Mouse (Mus musculus) embryonic facial prominence, embryonic 12.5 days (tissue): ENCODE data around the gene Cd2ap. TPM values are rescaled to one million over a fixed set of nuclear protein-coding genes. Genes with fewer than 3 reads are reported as not detected.
A peak's percentile ranks its signal among the peaks of the same experiment; 100 is the strongest.

Source experiments
- ATAC-seq: fragments of 200-750 bp; cut with Nextera tagmentation; 2 replicates; pipeline ENCODE4 v1.8.0; 2017; ENCODE audit not compliant: insufficient number of reproducible peaks, insufficient read depth, low FRiP score, low TSS enrichment
- H3K27ac ChIP-seq: fragments of 300-500 bp; sonication (generic); 2 replicates; pipeline ENCODE4 v1.5.1; 2016; ENCODE audit warnings: mild to moderate bottlenecking
- H3K27me3 ChIP-seq: fragments of 300-500 bp; sonication (generic); 2 replicates; pipeline ENCODE4 v1.6.1; 2016; ENCODE audit warnings: mild to moderate bottlenecking, moderate library complexity
- H3K36me3 ChIP-seq: fragments of 300-500 bp; sonication (generic); 2 replicates; pipeline ENCODE4 v1.6.1; 2016; ENCODE audit warnings: mild to moderate bottlenecking
- H3K4me1 ChIP-seq: fragments of 300-500 bp; sonication (generic); 2 replicates; pipeline ENCODE4 v1.6.1; 2016
- H3K4me2 ChIP-seq: fragments of 300-500 bp; sonication (generic); replicated peaks from 2 replicates; pipeline ENCODE4 v1.6.1; 2016; ENCODE audit warnings: mild to moderate bottlenecking, moderate library complexity
- H3K4me3 ChIP-seq: fragments of 300-500 bp; sonication (generic); 2 replicates; pipeline ENCODE4 v1.5.1; 2016; ENCODE audit warnings: mild to moderate bottlenecking
- H3K9ac ChIP-seq: fragments of 300-500 bp; sonication (generic); 2 replicates; pipeline ENCODE4 v1.6.1; 2016; ENCODE audit warnings: mild to moderate bottlenecking, moderate library complexity
- H3K9me3 ChIP-seq: fragments of 300-500 bp; sonication (generic); 2 replicates; pipeline ENCODE4 v1.6.1; 2016; ENCODE audit warnings: mild to moderate bottlenecking, moderate library complexity
- WGBS: fragments of 180-500 bp; shearing (Covaris S2); methylation state at CpG from one replicate; pipeline ENCODE4 v1.1.7; 2016; 5-methylcytosine and 5-hydroxymethylcytosine counted together
- polyA plus RNA-seq: library from polyadenylated mRNA; unstranded; fragments of >200 nt; fragmentation: Nextera tagmentation; extraction: Ambion mirVana; gene quantifications from 2 replicates; pipeline ENCODE4 v1.2.1, GENCODE M21; 2016

Cd2ap gene
- polyA plus RNA-seq, 1 experiment from 2014 or later = 22.4 TPM

- Histone ChIP-seq H3K4me2 (no peak overlapping the region), H3K27ac (no peak overlapping the region), H3K4me3 (no peak overlapping the region), H3K27me3 (no peaks in the 10 kb centered on the region), H3K4me1 (no peaks in the 10 kb centered on the region), H3K9me3 (no peaks in the 10 kb centered on the region), H3K36me3 (no peaks in the 10 kb centered on the region), H3K9ac (no peak overlapping the region)
- WGBS = 84% methylated on average over 4 of the region's 4 CpGs
- ATAC-seq = no peak
Observed at GRCm38 (mm10) chr17:42887282-42887707, 10.8 kb upstream of the Cd2ap start.

DNA sequence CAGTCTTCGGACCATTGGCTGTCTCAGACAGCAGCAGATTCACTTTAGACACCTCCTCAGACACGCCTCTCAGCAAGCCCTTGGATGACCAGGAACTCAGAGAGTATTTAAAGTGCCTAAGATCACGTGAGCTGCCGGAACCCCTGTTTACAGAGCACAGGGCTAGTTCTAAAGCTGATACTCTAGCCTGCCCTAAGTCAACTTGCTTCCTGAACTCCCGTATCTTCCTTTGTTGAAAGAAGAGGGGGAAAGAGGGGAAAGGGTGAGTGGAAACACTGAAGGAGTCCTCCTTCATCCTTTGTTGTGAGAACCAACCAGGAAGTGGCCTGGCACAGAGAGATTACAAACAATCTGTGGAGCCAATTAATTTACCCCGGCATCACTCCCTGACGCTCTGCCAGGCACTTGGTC lies 8.6 kb upstream of the Cd2ap start:
- no peaks in the 10 kb centered on the region for H3K9me3 ChIP-seq
- H3K4me2 ChIP-seq = no peak overlapping the region
- H3K36me3 ChIP-seq = no peaks in the 10 kb centered on the region
- H3K27me3 ChIP-seq = no peaks in the 10 kb centered on the region
- ATAC-seq = no peak
- no peak overlapping the region for H3K4me3 ChIP-seq
- no peak overlapping the region for H3K9ac ChIP-seq
- WGBS = 72% methylated on average over 7 of the region's 7 CpGs
- no peak overlapping the region for H3K27ac ChIP-seq
- H3K4me1 ChIP-seq = no peaks in the 10 kb centered on the region

DNA sequence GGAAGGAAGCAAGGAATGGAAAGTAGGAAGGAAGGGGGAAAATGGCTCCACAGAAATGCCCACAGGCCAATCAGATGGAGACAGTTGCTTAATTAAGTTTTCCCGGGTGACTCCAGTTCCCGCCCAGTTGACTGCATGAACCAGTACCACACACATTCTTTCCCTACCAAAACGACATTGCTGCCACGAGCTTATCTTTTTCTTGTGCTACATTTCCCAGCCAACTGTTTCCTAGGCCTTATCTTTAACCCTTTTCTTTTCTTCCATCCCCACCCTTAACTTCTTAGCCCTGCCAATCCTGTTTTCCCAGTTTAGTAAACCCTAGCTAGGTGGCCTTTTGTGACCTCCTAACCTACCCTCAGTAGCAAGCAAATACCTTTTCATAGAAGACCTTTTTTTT lies 7.9 kb upstream of the Cd2ap start:
- 48% methylated on average over 4 of the region's 4 CpGs for WGBS
- no peaks in the 10 kb centered on the region for H3K36me3 ChIP-seq

DNA sequence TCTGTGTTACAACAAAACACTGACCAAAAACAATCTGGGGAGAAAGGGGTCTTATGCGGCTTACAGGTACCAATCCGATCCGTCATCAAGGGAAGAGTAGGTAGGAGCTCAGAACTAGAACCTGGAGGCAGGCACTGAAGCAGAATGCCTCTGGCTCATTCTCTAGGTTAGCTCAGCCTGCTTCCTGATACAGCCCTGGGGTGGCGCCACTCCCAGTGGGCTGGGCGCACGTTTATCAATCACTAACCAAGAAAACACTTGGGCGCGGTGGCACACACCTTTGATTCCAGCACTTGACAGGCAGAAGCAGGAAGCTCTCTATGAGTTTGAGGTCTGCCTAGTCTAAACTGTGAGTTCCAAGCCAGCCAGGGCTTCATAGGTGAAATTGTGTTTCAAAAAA lies 7.3 kb upstream of the Cd2ap start:
- no peak for ATAC-seq
- no peaks in the 10 kb centered on the region for H3K9me3 ChIP-seq
- no peak overlapping the region for H3K27ac ChIP-seq
- H3K4me1 ChIP-seq = no peaks in the 10 kb centered on the region
- H3K4me2 ChIP-seq = no peak overlapping the region
- no peak overlapping the region for H3K4me3 ChIP-seq
- 87% methylated on average over 8 of the region's 8 CpGs for WGBS
- H3K36me3 ChIP-seq = no peaks in the 10 kb centered on the region
- H3K9ac ChIP-seq = no peak overlapping the region
- no peaks in the 10 kb centered on the region for H3K27me3 ChIP-seq

More for the DNA sequence above, 7.9 kb upstream of the Cd2ap start:
- H3K9me3 ChIP-seq = no peaks in the 10 kb centered on the region
- no peak overlapping the region for H3K4me2 ChIP-seq
- no peak overlapping the region for H3K27ac ChIP-seq
- no peak for ATAC-seq
- no peaks in the 10 kb centered on the region for H3K4me1 ChIP-seq
- H3K4me3 ChIP-seq = no peak overlapping the region
- H3K27me3 ChIP-seq = no peaks in the 10 kb centered on the region
- no peak overlapping the region for H3K9ac ChIP-seq

DNA sequence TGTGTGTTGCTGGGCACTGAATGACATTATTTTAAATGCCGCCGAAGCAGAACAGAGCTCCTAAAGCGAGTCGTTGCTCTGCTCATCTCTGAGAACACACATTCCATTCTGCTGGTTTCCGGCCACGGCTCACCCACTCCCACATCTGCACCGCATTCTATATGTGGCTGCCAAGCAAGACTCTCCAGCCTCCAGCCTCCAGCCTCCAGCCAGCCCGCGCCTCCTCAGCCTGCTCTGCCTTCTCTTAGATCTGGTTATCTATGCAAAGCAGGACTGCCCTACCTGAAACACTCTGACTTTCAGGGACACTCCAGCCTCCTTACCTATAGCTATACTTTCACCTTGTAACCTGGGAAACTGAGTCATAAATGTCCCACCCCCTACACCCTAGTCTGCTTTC lies 6.8 kb upstream of the Cd2ap start:
- Histone ChIP-seq H3K4me1 (no peaks in the 10 kb centered on the region), H3K27ac (no peak overlapping the region)
- no peak for ATAC-seq

DNA sequence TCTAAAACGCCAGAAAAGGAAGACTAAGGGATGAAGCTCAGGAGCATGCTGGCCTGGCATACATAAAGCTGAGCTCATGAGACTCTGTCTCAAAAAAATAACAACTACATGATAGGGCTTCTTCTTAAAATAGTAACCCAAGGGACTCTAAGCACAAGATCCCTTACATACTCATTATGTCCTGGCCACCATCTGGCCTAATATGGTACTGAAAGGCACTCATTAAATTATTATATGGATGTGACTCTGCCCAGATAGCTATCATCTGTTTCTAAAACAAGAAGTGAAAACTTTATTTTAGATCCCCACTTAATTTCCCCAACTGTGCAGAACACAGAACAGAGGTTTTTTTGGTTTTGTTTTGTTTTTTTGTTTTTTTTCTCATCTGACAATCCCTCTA lies 6.4 kb upstream of the Cd2ap start:
- H3K9ac ChIP-seq = no peak overlapping the region
- H3K27ac ChIP-seq = no peak overlapping the region
- H3K36me3 ChIP-seq = no peaks in the 10 kb centered on the region
- H3K4me1 ChIP-seq = no peaks in the 10 kb centered on the region
- no peaks in the 10 kb centered on the region for H3K9me3 ChIP-seq
- no peak for ATAC-seq
- no peak overlapping the region for H3K4me2 ChIP-seq
- 90% methylated on average over 1 of the region's 1 CpGs for WGBS
- H3K4me3 ChIP-seq = no peak overlapping the region
- no peaks in the 10 kb centered on the region for H3K27me3 ChIP-seq

More for the DNA sequence above, 6.8 kb upstream of the Cd2ap start:
- H3K27me3 ChIP-seq = no peaks in the 10 kb centered on the region
- H3K36me3 ChIP-seq = no peaks in the 10 kb centered on the region
- no peak overlapping the region for H3K4me3 ChIP-seq
- H3K9me3 ChIP-seq = no peaks in the 10 kb centered on the region
- H3K4me2 ChIP-seq = no peak overlapping the region
- no peak overlapping the region for H3K9ac ChIP-seq
- 54% methylated on average over 9 of the region's 9 CpGs for WGBS

DNA sequence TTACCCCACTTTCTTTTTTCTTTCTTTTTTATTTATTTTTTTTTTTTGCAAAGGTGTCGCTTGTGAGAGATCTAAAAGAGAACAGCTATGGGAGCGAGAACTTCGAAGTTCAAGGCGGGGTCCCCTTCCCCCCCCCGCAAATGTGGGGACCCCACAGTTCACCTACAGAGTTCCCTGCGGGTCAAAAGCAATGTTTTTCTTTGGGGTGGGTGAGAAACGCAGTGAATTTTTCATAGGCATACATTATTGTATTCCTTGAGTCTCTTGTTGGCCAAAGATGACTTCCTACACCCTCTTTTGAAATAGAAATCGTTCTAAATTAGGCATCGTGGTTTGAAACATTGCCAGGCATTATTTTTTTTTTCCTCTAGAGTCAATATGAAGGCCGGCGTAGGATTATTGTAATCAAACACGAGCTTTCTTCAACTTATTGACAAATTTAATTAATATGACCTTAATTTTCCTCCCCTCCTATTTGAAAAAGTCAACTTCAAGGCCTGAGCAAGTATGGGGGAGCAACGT lies 500 bp upstream of the Cd2ap start:
- Histone ChIP-seq H3K9ac (peak overlapping the region; percentile 85), H3K27me3 (no peaks in the 10 kb centered on the region), H3K36me3 (no peaks in the 10 kb centered on the region), H3K4me2 (peak overlapping the region; percentile 76), H3K27ac (no peak overlapping the region), H3K9me3 (no peaks in the 10 kb centered on the region), H3K4me3 (peak overlapping the region; percentile 78), H3K4me1 (peaks cover 8% of the 10 kb centered on the region; the same call in 1 of the 2 replicates)
- WGBS = 30% methylated on average over 13 of the region's 13 CpGs
- no peak for ATAC-seq

DNA sequence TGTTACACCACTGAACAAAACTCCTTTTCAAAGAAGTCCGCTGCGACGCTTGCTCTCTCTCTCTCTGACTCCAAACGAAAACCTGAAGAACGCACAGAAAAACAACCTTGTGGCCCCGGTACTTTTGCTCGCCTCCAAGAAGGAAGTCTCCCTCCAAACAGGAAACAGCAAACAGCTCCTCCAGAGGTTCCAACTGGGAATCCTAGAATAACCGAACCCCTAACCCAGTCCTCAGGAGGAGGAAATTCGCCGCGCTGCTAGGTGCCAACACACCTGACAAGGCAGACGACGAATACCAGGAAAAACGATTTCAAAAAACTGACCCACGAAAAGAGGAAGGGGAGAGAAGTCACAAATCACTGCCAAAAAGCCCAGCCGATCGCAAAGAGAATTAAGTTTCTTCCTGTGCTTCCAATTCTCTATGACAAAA lies 879 bp downstream of the Cd2ap start:
- Histone ChIP-seq H3K9me3 (no peaks in the 10 kb centered on the region), H3K4me2 (peak overlapping the region; percentile 76), H3K4me1 (peaks cover 8% of the 10 kb centered on the region; the same call in 1 of the 2 replicates), H3K9ac (peak overlapping the region; percentile 85), H3K27ac (peak overlapping the region; percentile 96), H3K36me3 (no peaks in the 10 kb centered on the region), H3K27me3 (no peaks in the 10 kb centered on the region), H3K4me3 (peak overlapping the region; percentile 78)
- ATAC-seq = no peak
- WGBS = 0% methylated on average over 17 of the region's 17 CpGs

GRCm38 (mm10) chr17:42875015-42875414 lies 1.4 kb downstream of the Cd2ap start:
- Histone ChIP-seq H3K9ac (peak overlapping the region; percentile 85; the same call in 1 of the 2 replicates), H3K9me3 (no peaks in the 10 kb centered on the region), H3K4me3 (peak overlapping the region; percentile 78), H3K27ac (peak overlapping the region; percentile 96; the same call in 1 of the 2 replicates), H3K36me3 (no peaks in the 10 kb centered on the region), H3K4me2 (peak overlapping the region; percentile 76), H3K27me3 (no peaks in the 10 kb centered on the region), H3K4me1 (peaks cover 8% of the 10 kb centered on the region; the same call in 1 of the 2 replicates)
- no peak for ATAC-seq
- 21% methylated on average over 6 of the region's 6 CpGs for WGBS

DNA sequence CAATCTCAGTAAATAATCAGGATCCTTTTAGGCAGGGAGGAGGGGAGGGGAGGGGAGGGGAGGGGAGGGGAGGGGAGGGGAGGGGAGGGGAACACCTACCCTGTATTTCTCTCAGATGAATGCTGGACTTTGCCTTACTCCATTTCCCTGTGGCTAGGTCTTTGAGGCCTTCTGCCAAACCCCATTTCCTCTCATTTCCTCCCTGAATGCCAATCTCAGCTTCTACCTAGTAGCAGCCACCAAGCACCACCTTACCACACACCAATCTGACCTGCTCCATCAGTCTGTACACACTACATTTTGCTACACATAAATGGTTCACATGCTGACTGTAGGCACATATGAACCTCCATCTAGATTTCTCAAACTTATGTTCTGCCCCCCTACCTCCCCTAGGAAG lies 6.0 kb downstream of the Cd2ap start:
- H3K36me3 ChIP-seq = no peaks in the 10 kb centered on the region
- ATAC-seq = no peak

GRCm38 (mm10) chr17:42863186-42863585 lies 13.3 kb downstream of the Cd2ap start:
- Histone ChIP-seq H3K9me3 (no peaks in the 10 kb centered on the region), H3K4me3 (no peak overlapping the region), H3K9ac (no peak overlapping the region), H3K4me1 (no peaks in the 10 kb centered on the region), H3K27me3 (no peaks in the 10 kb centered on the region), H3K27ac (no peak overlapping the region), H3K4me2 (no peak overlapping the region), H3K36me3 (no peaks in the 10 kb centered on the region)
- 83% methylated on average over 3 of the region's 3 CpGs for WGBS
- no peak for ATAC-seq

More for the DNA sequence above, 6.0 kb downstream of the Cd2ap start:
- Histone ChIP-seq H3K4me2 (no peak overlapping the region), H3K27me3 (no peaks in the 10 kb centered on the region), H3K4me3 (no peak overlapping the region), H3K9ac (no peak overlapping the region), H3K4me1 (peaks cover 8% of the 10 kb centered on the region; the same call in 1 of the 2 replicates), H3K27ac (no peak overlapping the region), H3K9me3 (no peaks in the 10 kb centered on the region)

GRCm38 (mm10) chr17:42860370-42860769 lies 16.1 kb downstream of the Cd2ap start:
- Histone ChIP-seq H3K9ac (no peak overlapping the region), H3K4me1 (no peaks in the 10 kb centered on the region), H3K36me3 (no peaks in the 10 kb centered on the region), H3K4me2 (no peak overlapping the region), H3K27ac (no peak overlapping the region), H3K4me3 (no peak overlapping the region), H3K27me3 (no peaks in the 10 kb centered on the region), H3K9me3 (no peaks in the 10 kb centered on the region)
- WGBS = 86% methylated on average over 1 of the region's 1 CpGs
- ATAC-seq = no peak
